Mouse (Mus musculus) splenic B cell, adult 2 months (primary cell): Measurements from ENCODE around the gene Nos3.
"Not testable (repeated sequence)": the region's sequence is repeated elsewhere in the genome, so short reads cannot be mapped to it uniquely, and the experiment has no call there.

Experiments used
- DNase-seq: peaks from one replicate; pipeline ENCODE4 v3.0.0-alpha.2; 2011; ENCODE audit warnings: low read depth, low spot score
- H3K27me3 ChIP-seq: 2 replicates; pipeline ENCODE4 v1.6.1; 2012; ENCODE audit warnings: mild to moderate bottlenecking, low read length, moderate library complexity, mixed read lengths; ENCODE audit not compliant: control insufficient read depth, poor library complexity, insufficient read depth, severe bottlenecking
- H3K36me3 ChIP-seq: 2 replicates; pipeline ENCODE4 v1.6.1; 2012; ENCODE audit warnings: mild to moderate bottlenecking, low read length, moderate library complexity, mixed read lengths; ENCODE audit not compliant: control insufficient read depth, poor library complexity, insufficient read depth, severe bottlenecking

Nos3 gene

DNA sequence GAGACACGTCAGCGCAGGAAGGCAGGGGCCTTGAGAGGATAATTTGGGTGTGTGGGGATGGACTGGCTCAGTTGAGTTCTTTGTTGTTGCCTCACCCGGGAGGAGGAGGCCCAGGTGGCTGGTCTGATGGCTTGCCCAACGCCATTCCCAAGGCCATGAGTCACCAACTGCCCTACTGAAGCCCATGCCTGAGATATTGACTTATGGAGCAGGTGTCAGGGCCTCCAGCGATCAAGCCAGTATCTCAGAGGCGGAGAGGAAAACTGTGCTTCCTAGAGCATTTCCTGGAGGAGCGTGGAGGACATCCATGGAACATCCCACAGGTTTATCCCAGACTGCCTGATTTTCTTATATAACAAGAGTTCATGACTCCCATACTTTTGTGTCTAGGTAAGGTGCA lies 28.1 kb downstream of the Nos3 start:
- Histone ChIP-seq H3K36me3 (no peaks in the 10 kb centered on the region), H3K27me3 (no peaks in the 10 kb centered on the region)
- no peak for DNase-seq

DNA sequence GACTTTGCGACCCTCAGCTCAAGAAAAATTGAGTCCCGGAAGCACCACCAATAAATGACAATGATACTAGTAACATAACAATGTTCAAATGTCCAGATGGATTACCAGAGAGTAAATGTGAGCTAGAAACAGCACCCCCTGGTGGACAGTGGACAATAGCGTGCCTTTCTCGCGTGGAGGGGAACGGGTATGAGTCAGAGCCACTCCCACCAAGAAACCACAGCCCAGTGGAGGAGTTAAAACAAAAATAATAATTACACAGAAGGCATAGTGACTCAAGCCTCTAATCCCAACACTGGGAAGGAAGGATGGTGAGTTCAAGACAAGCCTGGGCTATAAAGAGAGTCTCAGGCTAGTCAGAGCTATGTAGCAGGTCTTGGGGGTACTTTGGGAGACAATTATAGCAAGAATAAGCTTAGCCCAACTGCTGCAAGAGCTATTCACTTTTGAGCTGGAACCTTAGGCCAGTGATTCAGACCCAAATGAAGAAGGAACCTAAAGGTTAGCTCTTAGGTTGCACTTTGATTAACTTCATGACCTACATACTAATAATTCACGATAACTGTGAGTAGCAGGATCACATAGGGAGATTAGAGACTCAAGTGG lies 28.9 kb downstream of the Nos3 start, which contains the start of gene Abcb8:
Gene Abcb8 (plus strand): TSS at position 272 of the 606 bp plus-strand sequence.
- no peaks in the 10 kb centered on the region for H3K27me3 ChIP-seq
- H3K36me3 ChIP-seq: no peaks in the 10 kb centered on the region
- peak; percentile 93 for DNase-seq

DNA sequence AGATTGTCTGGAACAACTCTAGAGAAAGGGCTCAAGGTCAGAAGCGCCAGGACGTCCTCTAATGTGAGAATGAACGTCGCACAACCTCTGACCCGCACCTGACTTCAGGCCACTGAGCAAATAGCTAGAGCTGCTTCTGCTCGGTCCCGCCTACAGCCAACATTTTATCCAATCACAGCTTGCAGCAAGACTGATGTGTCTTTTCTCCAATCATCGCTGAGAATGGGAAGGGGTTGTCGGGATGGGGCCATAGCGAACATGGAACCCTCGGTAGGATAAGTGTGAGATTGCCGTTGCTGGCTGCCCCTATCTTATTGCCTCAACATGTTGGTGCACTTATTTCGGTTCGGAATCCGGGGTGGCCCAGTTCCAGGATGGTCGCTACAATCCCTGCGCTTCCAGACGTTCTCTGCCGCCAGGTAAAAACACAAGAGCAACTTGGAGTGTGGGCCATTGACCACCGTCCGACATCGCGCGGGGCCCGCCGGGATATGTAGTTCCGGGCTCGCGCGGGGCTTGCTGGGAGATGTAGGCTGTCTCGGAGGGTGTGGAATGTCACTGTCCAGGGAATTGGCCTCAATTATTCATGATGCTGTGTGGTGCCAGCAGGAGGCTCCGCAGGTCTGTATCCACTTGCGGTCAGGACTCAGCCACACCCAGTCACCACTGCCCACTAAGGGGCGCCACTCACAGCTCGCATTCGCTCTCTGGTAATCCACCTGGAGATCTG lies 29.7 kb downstream of the Nos3 start:
- peak; percentile 97 for DNase-seq
- Histone ChIP-seq H3K27me3 (no peaks in the 10 kb centered on the region), H3K36me3 (no peaks in the 10 kb centered on the region)

DNA sequence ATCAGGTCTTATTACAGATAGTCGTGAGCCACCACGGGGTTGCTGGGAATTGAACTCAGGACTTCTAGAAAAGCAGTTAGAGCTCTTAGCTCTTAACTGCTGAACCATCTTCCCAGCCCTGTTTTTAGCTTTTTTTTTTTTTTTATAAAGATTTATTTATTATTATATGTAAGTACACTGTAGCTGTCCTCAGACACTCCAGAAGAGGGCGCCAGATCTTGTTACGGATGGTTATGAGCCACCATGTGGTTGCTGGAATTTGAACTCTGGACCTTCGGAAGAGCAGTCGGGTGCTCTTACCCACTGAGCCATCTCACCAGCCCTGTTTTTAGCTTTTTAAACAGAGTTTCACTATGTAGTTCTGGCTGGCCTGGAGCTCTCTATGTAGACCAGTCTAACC lies 31.6 kb downstream of the Nos3 start:
- not testable (repeated sequence) for H3K27me3 ChIP-seq, DNase-seq, H3K36me3 ChIP-seq

DNA sequence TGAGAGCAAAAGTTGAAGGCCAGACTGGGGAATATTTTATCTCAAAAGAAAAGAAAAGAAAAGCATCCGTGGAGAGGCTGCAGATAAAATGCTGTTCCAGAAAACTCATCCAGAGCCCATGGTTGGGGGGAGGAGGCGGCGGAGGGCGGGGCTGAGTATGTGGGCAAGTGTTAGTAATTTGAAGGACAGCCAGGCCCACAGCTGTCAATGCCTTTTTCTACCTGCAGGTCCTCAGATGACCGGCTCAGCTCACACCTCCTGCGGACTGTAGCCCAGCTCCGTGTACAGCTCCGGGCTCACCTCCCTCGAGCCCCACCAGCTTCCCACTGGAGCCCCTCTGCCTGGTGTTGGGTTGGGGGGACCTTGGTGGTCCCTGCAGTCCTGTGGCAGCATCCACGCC lies 35.1 kb downstream of the Nos3 start:
- Histone ChIP-seq H3K36me3 (no peaks in the 10 kb centered on the region), H3K27me3 (no peaks in the 10 kb centered on the region)
- DNase-seq: no peak

DNA sequence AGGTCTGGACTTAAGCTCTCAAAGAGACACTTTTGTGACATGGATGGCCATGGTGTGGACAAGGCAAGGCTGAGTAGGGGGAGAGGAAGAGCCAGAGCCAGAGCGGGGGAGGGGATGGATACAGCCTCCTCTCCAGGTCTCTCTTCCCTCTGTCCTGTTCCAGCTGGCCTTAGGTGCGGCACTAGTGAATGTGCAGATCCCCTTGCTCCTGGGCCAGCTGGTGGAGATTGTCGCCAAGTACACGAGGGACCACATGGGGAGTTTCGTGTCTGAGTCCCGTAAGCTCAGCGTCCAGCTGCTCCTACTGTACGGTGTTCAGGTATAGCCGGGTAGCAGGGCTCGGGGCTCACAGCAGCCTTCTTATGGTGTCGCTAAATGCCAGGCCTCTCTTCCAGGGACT lies 35.8 kb downstream of the Nos3 start:
- no peak for DNase-seq
- H3K36me3 ChIP-seq: no peaks in the 10 kb centered on the region
- H3K27me3 ChIP-seq: no peaks in the 10 kb centered on the region

DNA sequence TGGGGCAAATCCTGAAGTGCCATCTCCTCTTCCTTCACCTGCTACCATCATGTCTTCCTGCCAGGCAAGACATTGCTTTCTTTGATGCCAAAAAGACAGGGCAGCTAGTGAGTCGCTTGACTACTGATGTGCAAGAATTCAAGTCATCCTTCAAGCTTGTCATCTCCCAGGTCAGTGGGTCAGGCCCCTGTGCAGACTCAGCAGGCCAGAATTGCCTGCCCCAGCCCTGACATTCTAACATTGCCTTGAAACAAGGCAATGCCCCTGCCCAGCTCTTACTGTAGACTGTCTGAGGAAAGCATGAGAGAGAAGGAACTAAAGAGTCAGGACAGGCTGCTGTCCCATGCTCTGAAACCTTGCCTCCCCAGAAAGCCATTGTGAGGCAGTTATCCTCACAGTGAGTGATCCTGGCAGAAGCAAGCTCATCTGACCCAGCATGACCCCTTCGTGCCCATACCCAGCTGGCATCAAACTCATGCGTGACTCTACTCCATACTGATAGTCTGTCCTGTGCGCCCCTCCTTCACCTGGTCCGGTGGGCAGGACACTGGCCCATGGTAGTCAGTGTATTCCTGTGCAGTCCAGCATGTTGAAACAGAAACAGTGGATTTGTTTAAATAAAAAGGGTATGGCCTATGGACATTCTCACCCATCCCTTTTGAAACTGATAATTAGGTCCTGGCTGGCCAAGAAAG lies 36.4 kb downstream of the Nos3 start:
- H3K27me3 ChIP-seq: no peaks in the 10 kb centered on the region
- H3K36me3 ChIP-seq: no peaks in the 10 kb centered on the region
- no peak for DNase-seq

DNA sequence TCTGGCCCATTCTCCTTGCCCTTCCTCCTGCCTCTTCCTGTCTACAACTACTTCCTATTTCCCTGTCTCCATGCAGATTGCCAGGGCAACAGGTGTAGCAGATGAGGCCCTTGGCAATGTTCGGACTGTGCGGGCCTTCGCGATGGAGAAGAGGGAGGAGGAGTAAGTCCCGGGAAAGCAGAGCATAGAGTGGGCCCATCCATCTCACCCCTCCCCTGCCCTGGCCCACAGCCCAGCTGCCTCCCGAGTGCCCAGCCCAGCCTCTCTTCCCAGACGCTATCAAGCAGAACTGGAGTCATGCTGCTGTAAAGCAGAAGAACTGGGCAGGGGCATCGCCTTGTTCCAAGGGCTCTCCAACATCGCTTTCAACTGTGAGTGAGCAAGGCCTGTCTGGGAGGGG lies 37.4 kb downstream of the Nos3 start:
- H3K27me3 ChIP-seq: no peaks in the 10 kb centered on the region
- no peak for DNase-seq
- no peaks in the 10 kb centered on the region for H3K36me3 ChIP-seq

DNA sequence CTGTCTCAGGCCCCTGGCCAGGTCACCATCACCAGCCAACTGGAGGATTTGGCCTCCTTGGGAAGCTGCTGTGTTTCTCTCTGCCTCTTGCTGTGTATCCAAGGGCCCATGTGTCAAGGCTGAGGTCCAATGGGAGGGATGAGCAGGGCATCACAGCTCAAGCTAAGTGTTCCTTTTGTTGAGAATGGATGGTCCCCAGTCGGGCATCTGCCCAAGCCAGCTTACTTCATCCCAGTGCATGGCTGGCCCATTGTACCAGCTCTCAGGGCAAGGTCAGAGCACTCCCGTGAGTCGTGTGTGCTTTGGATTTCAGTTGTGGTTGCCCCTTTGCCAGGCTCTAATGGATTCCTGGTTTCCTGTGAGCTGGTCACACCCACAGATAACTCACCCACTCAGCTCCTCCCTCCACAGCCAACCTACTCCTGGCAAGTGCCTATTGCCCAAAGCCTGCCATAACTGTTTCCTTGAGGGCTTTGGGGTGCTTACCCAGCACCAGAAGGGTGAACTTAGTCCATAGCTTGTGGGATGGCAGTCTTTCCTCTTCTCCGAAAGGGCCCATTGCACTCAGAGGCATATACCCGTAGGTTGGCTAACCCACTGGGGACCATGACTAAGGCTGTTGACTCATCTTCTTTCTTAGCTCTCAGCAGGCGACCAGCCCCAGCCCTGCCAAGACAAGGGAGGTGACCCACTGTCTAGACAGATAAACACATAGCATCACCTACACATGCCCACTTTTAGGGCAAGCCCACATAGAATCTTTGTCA lies 40.2 kb downstream of the Nos3 start:
- no peaks in the 10 kb centered on the region for H3K27me3 ChIP-seq
- no peak for DNase-seq
- H3K36me3 ChIP-seq: no peaks in the 10 kb centered on the region

DNA sequence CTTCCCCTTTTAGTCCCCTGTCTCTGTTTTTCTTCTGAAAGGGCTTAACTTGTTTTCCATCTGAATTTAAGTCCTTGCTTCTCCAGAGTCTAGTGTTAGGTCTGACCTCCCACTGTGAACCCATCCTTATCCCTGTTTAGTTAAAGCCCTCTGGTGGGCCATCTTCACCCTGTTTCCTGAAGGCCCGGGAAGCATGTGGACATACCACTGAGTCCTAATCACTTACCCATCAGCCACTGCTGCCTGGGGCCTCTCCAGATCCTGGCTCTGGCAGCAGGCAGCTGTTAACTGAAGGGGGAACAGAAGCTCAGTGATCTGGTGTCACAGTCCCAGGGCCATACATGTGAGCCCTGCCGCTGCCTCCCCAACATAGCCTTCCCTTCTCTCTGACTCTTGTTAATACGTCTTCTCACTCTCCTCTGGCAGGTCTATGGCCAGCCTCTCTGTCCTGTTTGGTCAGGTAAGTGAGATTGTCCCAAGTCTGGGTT lies 40.8 kb downstream of the Nos3 start:
- H3K36me3 ChIP-seq: no peaks in the 10 kb centered on the region
- DNase-seq: no peak
- no peaks in the 10 kb centered on the region for H3K27me3 ChIP-seq

DNA sequence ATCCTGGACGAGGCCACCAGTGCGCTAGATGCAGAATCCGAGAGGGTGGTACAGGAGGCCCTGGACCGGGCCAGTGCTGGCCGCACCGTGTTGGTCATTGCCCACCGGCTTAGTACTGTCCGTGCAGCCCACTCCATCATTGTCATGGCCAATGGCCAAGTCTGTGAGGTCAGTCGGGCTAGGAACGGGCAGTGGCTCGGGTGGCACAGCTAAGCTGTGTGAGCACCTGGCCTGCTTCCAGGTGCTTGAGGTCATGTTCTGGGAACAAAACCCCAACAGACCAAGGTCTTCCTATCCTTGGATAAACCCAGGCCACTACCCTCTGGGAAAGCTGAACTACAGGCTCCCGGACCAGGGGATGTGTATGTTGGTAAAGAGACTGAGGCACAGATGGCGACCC lies 44.0 kb downstream of the Nos3 start:
- Histone ChIP-seq H3K27me3 (no peaks in the 10 kb centered on the region), H3K36me3 (no peaks in the 10 kb centered on the region)
- DNase-seq: no peak

DNA sequence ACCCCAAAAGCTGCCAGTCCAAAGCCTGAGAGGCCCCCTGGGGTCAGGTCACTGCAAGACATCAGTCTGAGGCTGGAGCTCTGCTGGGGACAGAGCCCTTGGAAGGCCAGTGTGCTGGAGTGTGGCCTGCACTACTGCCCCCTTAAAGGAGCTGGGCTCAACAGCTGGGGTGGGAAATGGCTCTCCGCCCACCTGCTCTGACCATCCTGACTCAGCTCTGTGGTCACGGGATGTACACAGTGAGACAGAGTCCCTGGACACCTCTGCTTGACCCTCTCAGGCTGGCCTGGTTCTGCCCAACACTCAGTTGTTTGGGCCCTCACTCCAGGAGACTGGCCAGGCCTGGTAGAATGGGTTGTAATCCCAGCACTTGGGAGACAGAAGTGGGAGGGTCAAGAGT lies 44.9 kb downstream of the Nos3 start:
- no peak for DNase-seq
- no peaks in the 10 kb centered on the region for H3K36me3 ChIP-seq
- H3K27me3 ChIP-seq: no peaks in the 10 kb centered on the region

DNA sequence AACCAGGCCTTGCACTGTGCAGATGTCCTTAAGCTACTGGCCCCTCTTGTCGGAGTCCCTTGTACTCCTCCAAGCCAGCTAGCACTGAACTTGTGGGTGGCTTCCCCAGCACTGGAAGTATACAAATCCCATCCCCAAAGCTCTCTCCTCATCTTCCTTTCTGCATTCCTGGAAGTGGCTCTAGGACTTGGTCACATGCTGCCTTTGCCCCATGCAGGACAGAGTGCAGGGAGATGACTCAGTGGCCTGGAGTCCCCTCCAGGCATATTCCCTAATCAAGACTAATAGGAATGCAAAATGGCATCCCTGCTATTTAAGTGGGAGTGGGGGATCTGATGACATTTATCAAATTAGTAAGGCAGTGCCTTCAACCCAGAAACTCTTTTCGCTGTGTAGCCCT lies 47.5 kb downstream of the Nos3 start:
- no peak for DNase-seq
- H3K36me3 ChIP-seq: no peaks in the 10 kb centered on the region
- H3K27me3 ChIP-seq: peaks cover 2% of the 10 kb centered on the region

DNA sequence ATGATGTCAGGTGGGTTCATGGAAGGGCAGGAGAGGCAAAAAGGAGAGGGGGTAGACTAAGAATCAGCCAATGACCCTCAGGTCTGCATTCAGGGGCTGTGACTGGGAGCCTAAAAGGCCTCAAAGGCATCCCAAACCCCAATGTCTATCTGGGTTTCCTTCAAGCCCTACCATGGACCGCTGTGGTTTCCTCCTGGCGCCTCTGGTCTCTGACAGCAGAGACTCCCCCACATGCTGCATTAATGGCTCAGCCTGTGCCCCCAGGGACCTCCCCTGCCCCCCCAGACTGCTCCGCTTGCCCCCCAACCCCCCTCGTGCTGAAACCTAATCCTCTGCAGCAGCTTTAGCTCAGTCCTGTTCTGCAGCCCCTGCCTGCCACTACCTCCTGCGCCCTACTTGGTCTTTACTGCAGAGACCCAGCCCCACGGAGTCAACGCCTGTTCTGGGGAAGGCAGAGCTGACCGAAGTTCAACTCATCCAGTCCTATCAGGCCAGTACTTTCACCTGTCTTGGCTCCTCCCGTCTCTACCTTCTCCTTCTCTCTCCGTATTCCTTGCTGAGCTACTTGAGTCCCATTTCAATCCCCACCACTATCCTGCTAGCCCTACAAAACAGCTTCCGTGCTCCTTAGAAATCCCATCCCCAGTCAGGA lies 48.6 kb downstream of the Nos3 start, which contains the start of gene Asic3:
Gene Asic3 (plus strand): TSS at position 351 of the 652 bp plus-strand sequence.
- no peak for DNase-seq
- H3K36me3 ChIP-seq: no peaks in the 10 kb centered on the region
- H3K27me3 ChIP-seq: peaks cover 2% of the 10 kb centered on the region
